Mouse (Mus musculus) kidney, adult 2 months (tissue): Measurements from ENCODE around the gene Bmper.

Source experiments
- CTCF ChIP-seq: fragments of 200-500 bp; conservative IDR thresholded peaks from 2 replicates; pipeline ENCODE4 v1.5.1; 2011; ENCODE audit warnings: low read depth, mild to moderate bottlenecking, control low read depth, low read length, moderate library complexity, mixed read lengths; ENCODE audit not compliant: insufficient read depth, insufficient read length
- POLR2A ChIP-seq: fragments of 200-500 bp; IDR thresholded peaks from one replicate; pipeline ENCODE4 v1.6.1; 2011; ENCODE audit warnings: low read depth, low read length, control low read depth

DNA sequence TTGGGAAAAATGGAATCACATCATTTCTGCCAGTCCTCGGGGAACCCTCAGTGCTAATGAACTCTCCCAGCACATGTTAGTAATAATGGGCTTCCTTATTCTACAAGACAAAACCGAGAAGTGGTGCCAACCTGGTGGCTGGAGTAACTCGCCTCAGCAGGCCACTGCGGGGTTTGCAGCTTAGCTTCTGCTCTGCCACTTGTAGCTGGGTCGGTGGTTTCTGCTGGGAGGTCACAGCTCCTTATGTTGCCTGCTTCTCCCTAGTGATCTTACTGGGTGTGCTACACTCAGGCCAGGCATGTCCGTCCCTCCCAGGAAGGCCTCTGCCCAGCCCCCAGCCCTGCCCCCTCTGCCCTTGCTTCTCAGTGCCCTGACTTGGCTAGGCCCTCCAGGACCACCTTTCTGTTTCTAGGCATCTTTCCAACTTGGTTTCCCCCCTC, 155.9 kb downstream of the Bmper start:
- no peak for TF ChIP-seq CTCF
- TF ChIP-seq POLR2A: no peak
